Mouse (Mus musculus) heart, postnatal 4 days (tissue): ENCODE results near the gene Ltv1. TPM values are rescaled to one million over a fixed set of nuclear protein-coding genes. Genes with fewer than 3 reads are reported as not detected.

Experiments used
- DNase-seq: peaks from one replicate; pipeline ENCODE4 v3.0.0; 2021
- total RNA-seq, 2 experiments: library from RNA; stranded (reverse); gene quantifications; 2 replicates each; pipeline ENCODE4 v1.2.3; 2021

Gene Ltv1
- 10 to 100 TPM; 29.8 to 36.1 TPM for total RNA-seq

GRCm38 (mm10) chr10:13192731-13193351, at the start of gene Ltv1:
Gene Ltv1 (minus strand): TSS chr10:13193168.
- DNase-seq, result peak; percentile 97

- DNase-seq, result no peak
These were observed 47.5 kb upstream of the Ltv1 start for GRCm38 (mm10) chr10:13240431-13240830.

- DNase-seq, result no peak
These were observed 45.2 kb upstream of the Ltv1 start for GRCm38 (mm10) chr10:13238188-13238587.

- no peak for DNase-seq
These were observed 43.9 kb upstream of the Ltv1 start for GRCm38 (mm10) chr10:13236866-13237265.

- DNase-seq, result no peak
These were observed 41.5 kb upstream of the Ltv1 start for GRCm38 (mm10) chr10:13234503-13234902.

GRCm38 (mm10) chr10:13233941-13234340, 41.0 kb upstream of the Ltv1 start:
- DNase-seq, result no peak

GRCm38 (mm10) chr10:13233143-13233622, 40.2 kb upstream of the Ltv1 start:
- no peak for DNase-seq

- no peak for DNase-seq
These were observed 39.6 kb upstream of the Ltv1 start for GRCm38 (mm10) chr10:13232443-13233142.

GRCm38 (mm10) chr10:13230716-13231115, 37.7 kb upstream of the Ltv1 start:
- DNase-seq, result no peak

- DNase-seq, result no peak
These were observed 32.6 kb upstream of the Ltv1 start for GRCm38 (mm10) chr10:13225377-13226063.

GRCm38 (mm10) chr10:13222135-13222534, 29.2 kb upstream of the Ltv1 start:
- no peak for DNase-seq

GRCm38 (mm10) chr10:13220061-13220460, 27.1 kb upstream of the Ltv1 start:
- DNase-seq, result no peak

GRCm38 (mm10) chr10:13213956-13214355, 21.0 kb upstream of the Ltv1 start:
- DNase-seq, result no peak

- DNase-seq, result no peak
These were observed 19.9 kb upstream of the Ltv1 start for GRCm38 (mm10) chr10:13212829-13213228.

- DNase-seq, result no peak
These were observed 19.4 kb upstream of the Ltv1 start for GRCm38 (mm10) chr10:13212326-13212725.

- DNase-seq, result no peak
These were observed 17.1 kb upstream of the Ltv1 start for GRCm38 (mm10) chr10:13209930-13210637.

GRCm38 (mm10) chr10:13209506-13209905, 16.5 kb upstream of the Ltv1 start:
- DNase-seq, result no peak

GRCm38 (mm10) chr10:13209061-13209460, 16.1 kb upstream of the Ltv1 start:
- no peak for DNase-seq

GRCm38 (mm10) chr10:13201741-13202293, 8.8 kb upstream of the Ltv1 start:
- no peak for DNase-seq

GRCm38 (mm10) chr10:13200862-13201261, 7.9 kb upstream of the Ltv1 start:
- DNase-seq, result no peak

GRCm38 (mm10) chr10:13199234-13199633, 6.3 kb upstream of the Ltv1 start:
- no peak for DNase-seq

- DNase-seq, result no peak
These were observed 4.0 kb upstream of the Ltv1 start for GRCm38 (mm10) chr10:13196872-13197507.
